Mouse (Mus musculus) spleen, adult 18-20 months (tissue): ENCODE results near the gene Fkbp15.

Experiments used
- DNase-seq, 2 experiments: peaks; one replicate each; pipeline ENCODE4 v3.0.0; 2022; ENCODE audit warnings: mixed read lengths in 2 of 2

Gene Fkbp15

GRCm38 (mm10) chr4:62313641-62314211 lies 46.6 kb downstream of the Fkbp15 start:
- DNase-seq, result no peak

GRCm38 (mm10) chr4:62312821-62313220 lies 47.5 kb downstream of the Fkbp15 start:
- DNase-seq, result no peak

- DNase-seq, result no peak
Observed at GRCm38 (mm10) chr4:62308406-62308805, 51.9 kb downstream of the Fkbp15 start.

- DNase-seq, result no peak
Observed at GRCm38 (mm10) chr4:62306840-62307239, 53.5 kb downstream of the Fkbp15 start.

- DNase-seq, result no peak
Observed at GRCm38 (mm10) chr4:62306301-62306700, 54.0 kb downstream of the Fkbp15 start.

GRCm38 (mm10) chr4:62303288-62303687 lies 57.1 kb downstream of the Fkbp15 start:
- no peak for DNase-seq

GRCm38 (mm10) chr4:62302795-62303194 lies 57.6 kb downstream of the Fkbp15 start:
- DNase-seq, result no peak

GRCm38 (mm10) chr4:62300001-62300400 lies 60.3 kb downstream of the Fkbp15 start:
- DNase-seq, result no peak

- DNase-seq, result no peak
Observed at GRCm38 (mm10) chr4:62297280-62298130, 62.8 kb downstream of the Fkbp15 start.

- DNase-seq, result no peak
Observed at GRCm38 (mm10) chr4:62294741-62295140, 65.6 kb downstream of the Fkbp15 start.

GRCm38 (mm10) chr4:62293219-62293861 lies 67.0 kb downstream of the Fkbp15 start:
- no peak for DNase-seq

GRCm38 (mm10) chr4:62292461-62293180 lies 67.7 kb downstream of the Fkbp15 start:
- no peak for DNase-seq

GRCm38 (mm10) chr4:62290816-62291505 lies 69.4 kb downstream of the Fkbp15 start:
- DNase-seq, result no peak

- DNase-seq, result no peak
Observed at GRCm38 (mm10) chr4:62289226-62289625, 71.1 kb downstream of the Fkbp15 start.

- DNase-seq, result no peak
Observed at GRCm38 (mm10) chr4:62286992-62287900, 73.1 kb downstream of the Fkbp15 start.

- peak; percentile 49 to 75 for DNase-seq
Observed at GRCm38 (mm10) chr4:62286257-62286991, 73.9 kb downstream of the Fkbp15 start.

GRCm38 (mm10) chr4:62285576-62285975 lies 74.8 kb downstream of the Fkbp15 start:
- DNase-seq, result no peak

GRCm38 (mm10) chr4:62282969-62283368 lies 77.4 kb downstream of the Fkbp15 start:
- DNase-seq, result no peak

- DNase-seq, result no peak
Observed at GRCm38 (mm10) chr4:62281319-62281718, 79.0 kb downstream of the Fkbp15 start.

GRCm38 (mm10) chr4:62278081-62278480 lies 82.3 kb downstream of the Fkbp15 start:
- DNase-seq, result no peak

GRCm38 (mm10) chr4:62277222-62277621 lies 83.1 kb downstream of the Fkbp15 start:
- DNase-seq, result no peak
